Mouse (Mus musculus): ENCODE data around the gene Unc13d. TPM values are rescaled to one million over a fixed set of nuclear protein-coding genes. Genes with fewer than 3 reads are reported as not detected.

Gene Unc13d
- polyA plus RNA-seq, 1 experiment from 2014 or later: 1.0 TPM

DNA sequence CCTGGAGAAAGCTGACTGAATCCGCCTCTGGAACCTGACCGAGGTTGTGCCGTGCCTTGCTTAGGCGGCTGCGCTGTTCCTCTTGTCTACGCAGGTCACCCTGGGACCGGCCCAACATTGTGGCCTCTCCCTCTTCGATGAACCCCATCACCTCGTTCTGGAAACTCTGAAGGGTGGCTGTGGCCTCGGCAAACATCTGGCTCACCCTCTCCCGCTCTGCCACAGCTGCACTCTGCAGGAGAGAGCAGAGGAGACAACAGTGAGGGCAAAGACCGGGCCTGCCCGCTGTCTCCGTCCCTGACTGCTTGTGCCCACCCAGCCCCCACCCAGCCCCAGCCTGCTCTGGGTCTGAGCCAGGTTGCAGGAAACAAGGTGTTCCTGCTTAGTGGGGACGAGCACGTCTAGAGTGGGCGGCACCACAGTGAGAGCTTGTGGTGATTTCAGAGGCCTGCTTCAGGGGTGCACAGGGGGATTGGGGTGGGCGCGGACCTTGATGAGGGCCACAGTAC, 30.1 kb upstream of the Unc13d start:
- WGBS: 14% methylated on average over 19 of the region's 19 CpGs
- ATAC-seq (ENCODE audit: low FRiP score): no peak
- H3K27me3 ChIP-seq (replicated peaks): peaks cover 66% of the 10 kb centered on the region
- H3K9me3 ChIP-seq (replicated peaks): no peaks in the 10 kb centered on the region
- H3K4me2 ChIP-seq: peak overlapping the region; percentile 61
- H3K4me3 ChIP-seq (replicated peaks): peak overlapping the region; percentile 37
- no peaks in the 10 kb centered on the region for H3K36me3 ChIP-seq
- H3K27ac ChIP-seq (replicated peaks): no peak overlapping the region
- peaks cover 53% of the 10 kb centered on the region for H3K4me1 ChIP-seq
- H3K9ac ChIP-seq (replicated peaks): 0 out of 2 replicates have a peak overlapping the region, but pooled peaks have one; percentile 3

DNA sequence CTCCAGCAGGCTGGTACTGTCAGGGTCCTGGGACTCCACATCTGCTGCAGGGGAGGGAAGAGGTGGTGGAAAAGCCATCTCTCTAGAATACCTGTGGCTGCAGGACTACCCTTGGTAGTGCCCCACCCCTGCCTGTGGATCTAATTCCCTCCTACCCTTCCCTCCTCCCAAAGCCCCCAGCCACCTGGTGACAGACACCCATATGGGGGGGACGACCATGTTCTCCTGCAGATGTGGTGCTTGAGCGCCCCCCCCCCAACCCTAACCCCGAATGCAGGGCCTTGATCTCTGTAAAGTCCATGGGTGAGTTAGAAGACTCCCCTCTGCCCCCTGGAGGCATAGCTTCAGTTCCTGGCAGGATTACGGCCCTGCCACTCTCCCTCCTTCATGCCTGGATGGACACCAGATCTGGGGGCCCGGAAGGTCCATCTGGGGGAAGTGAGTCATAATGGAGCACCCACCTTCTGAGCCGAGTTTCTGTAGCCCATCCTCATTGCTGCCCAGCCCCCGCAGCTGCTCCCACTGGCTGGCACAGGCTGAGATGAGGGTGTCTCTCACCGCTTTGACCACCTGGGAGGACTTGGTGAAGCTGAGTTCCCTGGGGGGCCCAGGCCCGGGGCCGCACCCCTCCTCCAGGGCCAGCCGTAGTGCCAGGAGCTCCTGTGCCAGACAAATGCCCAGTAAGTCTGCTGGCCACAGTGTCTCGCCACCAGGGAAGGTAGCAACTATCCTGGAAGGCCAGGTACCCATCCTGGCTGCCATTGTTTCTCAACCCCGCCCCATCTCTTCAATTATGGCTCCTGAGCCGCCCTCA, 29.4 kb upstream of the Unc13d start:
- Histone ChIP-seq H3K4me3 (replicated peaks) (peak overlapping the region; percentile 37), H3K9me3 (replicated peaks) (no peaks in the 10 kb centered on the region), H3K9ac (replicated peaks) (no peak overlapping the region), H3K36me3 (no peaks in the 10 kb centered on the region), H3K27me3 (replicated peaks) (peaks cover 66% of the 10 kb centered on the region), H3K4me2 (peak overlapping the region; percentile 61), H3K27ac (replicated peaks) (no peak overlapping the region), H3K4me1 (peaks cover 56% of the 10 kb centered on the region)
- ATAC-seq (ENCODE audit: low FRiP score): no peak
- WGBS: 22% methylated on average over 14 of the region's 14 CpGs

DNA sequence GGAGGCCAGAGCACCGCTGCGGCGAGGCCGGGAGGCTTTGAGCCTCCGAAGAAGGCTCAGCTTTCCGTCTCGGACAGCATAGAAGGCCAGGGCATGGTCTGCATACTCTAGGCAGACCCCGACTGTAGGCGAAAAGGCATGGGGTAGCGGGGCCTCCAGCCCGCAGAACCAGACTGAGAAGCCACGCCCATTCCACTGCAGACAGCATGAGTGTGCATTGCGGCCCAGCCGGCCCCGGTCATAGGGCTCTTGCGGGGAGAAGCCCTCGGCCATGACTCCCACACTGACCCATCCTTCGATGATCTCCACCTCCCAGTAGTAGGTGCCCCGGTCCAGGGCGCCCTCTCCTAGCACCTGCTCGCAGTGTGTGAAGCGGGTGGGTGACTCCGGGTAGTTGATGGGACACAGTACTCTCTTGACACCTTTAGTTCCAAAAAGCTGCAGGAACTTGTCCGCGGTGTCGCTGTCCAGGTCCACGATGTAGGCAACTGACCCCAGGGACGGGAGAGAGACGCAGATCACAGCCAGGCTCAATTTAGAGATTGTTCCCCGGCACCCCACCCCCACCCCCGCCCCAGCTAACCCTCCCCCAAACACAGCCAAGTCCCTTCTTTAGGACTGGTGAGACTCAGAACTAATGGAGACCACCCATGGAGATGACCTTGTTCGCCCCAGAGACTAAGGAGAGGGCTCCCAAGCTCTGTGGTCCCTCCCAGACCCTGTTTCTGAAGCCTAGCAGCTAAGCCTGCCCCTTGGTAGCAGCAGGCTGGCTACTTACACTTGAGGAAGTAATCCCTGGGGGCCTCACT, 28.6 kb upstream of the Unc13d start:
- WGBS: 30% methylated on average over 32 of the region's 32 CpGs
- peak overlapping the region; percentile 9 for H3K4me2 ChIP-seq
- H3K9ac ChIP-seq (replicated peaks): no peak overlapping the region
- H3K4me1 ChIP-seq: peaks cover 61% of the 10 kb centered on the region
- ATAC-seq (ENCODE audit: low FRiP score): no peak
- no peak overlapping the region for H3K27ac ChIP-seq (replicated peaks)
- no peaks in the 10 kb centered on the region for H3K36me3 ChIP-seq
- peaks cover 60% of the 10 kb centered on the region for H3K27me3 ChIP-seq (replicated peaks)
- no peaks in the 10 kb centered on the region for H3K9me3 ChIP-seq (replicated peaks)
- no peak overlapping the region for H3K4me3 ChIP-seq (replicated peaks)

DNA sequence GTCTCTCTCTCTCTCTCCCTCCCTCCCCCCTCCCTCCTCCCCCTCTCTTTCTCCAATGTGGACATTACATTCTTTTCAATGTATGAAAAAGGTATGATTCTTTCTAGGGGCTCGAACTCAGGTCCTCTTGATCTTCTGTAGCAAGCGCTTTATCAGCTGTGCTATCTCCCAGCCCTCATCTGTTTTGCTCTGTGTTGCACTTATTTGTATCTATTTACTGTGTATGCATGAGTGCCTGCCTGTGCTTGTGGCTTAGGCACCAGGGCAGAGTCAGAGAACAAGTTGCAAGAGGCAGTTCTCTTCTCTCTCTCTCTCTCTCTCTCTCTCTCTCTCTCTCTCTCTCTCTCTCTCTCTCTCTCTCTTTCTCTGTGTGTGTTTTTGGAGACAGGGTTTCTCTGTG, 27.3 kb upstream of the Unc13d start:
- H3K9me3 ChIP-seq (replicated peaks): no peaks in the 10 kb centered on the region
- ATAC-seq (ENCODE audit: low FRiP score): no peak
- peaks cover 61% of the 10 kb centered on the region for H3K4me1 ChIP-seq
- H3K27ac ChIP-seq (replicated peaks): no peak overlapping the region
- H3K4me3 ChIP-seq (replicated peaks): no peak overlapping the region
- no peak overlapping the region for H3K4me2 ChIP-seq
- H3K27me3 ChIP-seq (replicated peaks): peaks cover 47% of the 10 kb centered on the region
- no peaks in the 10 kb centered on the region for H3K36me3 ChIP-seq
- H3K9ac ChIP-seq (replicated peaks): no peak overlapping the region
- WGBS: 95% methylated on average over 2 of the region's 2 CpGs

DNA sequence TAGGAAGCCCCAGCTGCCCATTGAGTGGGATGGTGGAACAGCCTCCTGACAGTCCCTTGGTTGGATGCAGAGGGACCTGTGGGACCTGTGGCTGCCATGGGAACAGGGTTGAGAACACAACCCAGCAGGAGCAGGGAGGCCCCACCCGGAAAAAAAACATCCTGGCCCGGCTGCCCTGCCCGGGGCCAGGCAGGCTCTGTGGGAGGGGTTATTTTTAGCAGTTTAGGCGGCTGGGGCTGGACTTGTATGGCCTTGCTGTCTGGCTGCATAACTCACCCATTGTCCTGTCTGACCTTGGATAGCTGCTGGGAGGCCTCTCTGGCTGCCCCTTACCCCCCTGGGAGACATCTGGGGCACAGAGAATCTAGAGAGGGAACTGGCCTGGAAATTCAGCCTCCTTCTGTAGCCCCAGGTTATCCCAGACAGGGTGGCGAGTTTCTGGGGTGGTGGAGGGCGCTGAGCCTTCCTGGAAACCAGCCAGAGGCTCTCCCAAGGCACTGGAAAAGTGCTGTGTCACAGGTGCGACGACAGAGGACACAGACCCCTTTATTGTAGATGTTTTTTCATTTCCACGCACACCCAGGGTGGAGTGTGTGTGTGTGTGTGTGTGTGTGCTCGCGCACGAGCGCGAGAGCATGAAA, 26.4 kb upstream of the Unc13d start:
- H3K4me1 ChIP-seq: peaks cover 51% of the 10 kb centered on the region
- H3K27ac ChIP-seq (replicated peaks): peak overlapping the region; percentile 56
- no peak overlapping the region for H3K4me2 ChIP-seq
- H3K9me3 ChIP-seq (replicated peaks): no peaks in the 10 kb centered on the region
- 33% methylated on average over 14 of the region's 14 CpGs for WGBS
- H3K27me3 ChIP-seq (replicated peaks): peaks cover 38% of the 10 kb centered on the region
- 0 out of 2 replicates have a peak, but pooled peaks have one; percentile 22 for ATAC-seq (ENCODE audit: low FRiP score)
- no peaks in the 10 kb centered on the region for H3K36me3 ChIP-seq
- H3K4me3 ChIP-seq (replicated peaks): no peak overlapping the region
- H3K9ac ChIP-seq (replicated peaks): no peak overlapping the region

DNA sequence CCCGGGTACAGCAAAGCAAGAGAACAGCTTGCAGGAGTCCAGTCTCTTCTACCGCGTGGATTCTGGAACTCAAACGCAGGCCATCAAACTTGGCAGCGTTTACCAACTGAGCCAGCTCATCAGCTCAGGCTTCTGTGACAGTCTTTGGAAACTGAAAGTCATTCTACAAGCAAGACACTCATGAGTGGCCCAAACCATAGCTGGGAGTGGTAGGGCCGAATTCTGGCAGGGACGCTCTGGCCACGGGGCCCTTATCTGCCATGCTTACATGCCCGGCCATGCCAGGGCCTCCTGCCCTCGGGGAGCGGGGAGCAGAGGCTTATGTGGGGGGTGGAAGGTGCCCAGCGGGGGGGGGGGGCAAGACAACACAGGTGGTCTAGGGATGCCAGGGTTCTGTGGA, 25.8 kb upstream of the Unc13d start:
- H3K9me3 ChIP-seq (replicated peaks): no peaks in the 10 kb centered on the region
- H3K4me3 ChIP-seq (replicated peaks): no peak overlapping the region
- H3K27ac ChIP-seq (replicated peaks): peak overlapping the region; percentile 56; the same call in 1 of the 2 replicates
- peaks cover 32% of the 10 kb centered on the region for H3K27me3 ChIP-seq (replicated peaks)
- no peaks in the 10 kb centered on the region for H3K36me3 ChIP-seq
- WGBS: 68% methylated on average over 12 of the region's 12 CpGs
- ATAC-seq (ENCODE audit: low FRiP score): no peak
- no peak overlapping the region for H3K4me2 ChIP-seq
- peaks cover 46% of the 10 kb centered on the region for H3K4me1 ChIP-seq
- no peak overlapping the region for H3K9ac ChIP-seq (replicated peaks)

DNA sequence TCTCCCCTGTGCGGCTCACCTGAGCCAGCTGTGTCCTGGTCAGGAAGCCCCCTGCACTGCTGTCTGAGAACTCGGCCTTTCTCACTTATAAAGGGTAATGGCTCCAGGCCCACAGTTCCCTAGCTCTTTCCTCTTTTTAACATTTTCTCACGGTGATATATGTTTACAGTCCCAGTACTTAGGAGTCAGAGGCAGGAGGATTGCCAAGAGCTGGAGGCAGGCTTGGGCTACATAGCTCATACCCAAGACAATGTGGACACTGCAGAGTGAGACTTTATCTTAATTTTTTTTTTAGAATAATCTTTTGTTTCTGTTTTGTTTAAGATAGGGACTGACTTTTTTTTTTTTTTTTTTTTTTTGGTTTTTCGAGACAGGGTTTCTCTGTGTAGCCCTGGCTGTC, 24.7 kb upstream of the Unc13d start:
- H3K36me3 ChIP-seq: no peaks in the 10 kb centered on the region
- H3K9me3 ChIP-seq (replicated peaks): no peaks in the 10 kb centered on the region
- no peak; the same call in 1 of the 2 replicates for ATAC-seq (ENCODE audit: low FRiP score)
- H3K4me2 ChIP-seq: no peak overlapping the region
- no peak overlapping the region for H3K4me3 ChIP-seq (replicated peaks)
- peak overlapping the region; percentile 85 for H3K27ac ChIP-seq (replicated peaks)
- H3K27me3 ChIP-seq (replicated peaks): peaks cover 21% of the 10 kb centered on the region
- H3K9ac ChIP-seq (replicated peaks): no peak overlapping the region
- 60% methylated on average over 3 of the region's 4 CpGs for WGBS
- H3K4me1 ChIP-seq: peaks cover 35% of the 10 kb centered on the region

DNA sequence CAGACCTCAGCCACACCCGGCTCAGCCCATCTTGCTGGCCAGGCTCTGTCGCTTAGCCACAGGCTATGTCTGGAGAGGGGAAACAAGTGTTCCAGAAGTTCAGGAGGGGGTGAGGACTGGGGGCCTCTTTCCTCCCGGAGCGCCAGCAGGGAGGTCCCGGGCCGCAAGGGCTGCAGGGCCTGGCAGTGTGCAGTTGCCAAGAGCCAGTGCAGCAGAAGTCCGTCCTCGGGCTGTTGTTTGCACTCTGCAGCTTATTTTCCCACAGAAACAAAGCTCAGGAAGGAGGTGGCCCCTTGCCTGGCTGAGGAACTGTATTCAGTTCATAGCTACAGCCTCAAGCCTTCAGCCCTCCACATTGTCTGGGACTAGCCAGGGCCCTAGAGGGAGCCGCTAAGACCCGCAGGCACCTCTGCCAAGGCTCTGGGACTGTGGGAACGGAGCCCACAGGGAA, 24.2 kb upstream of the Unc13d start:
- 29% methylated on average over 11 of the region's 11 CpGs for WGBS
- H3K9me3 ChIP-seq (replicated peaks): no peaks in the 10 kb centered on the region
- ATAC-seq (ENCODE audit: low FRiP score): peak; percentile 77; the same call in 1 of the 2 replicates
- H3K4me2 ChIP-seq: 0 out of 2 replicates have a peak overlapping the region, but pooled peaks have one; percentile 5
- peaks cover 31% of the 10 kb centered on the region for H3K4me1 ChIP-seq
- H3K4me3 ChIP-seq (replicated peaks): no peak overlapping the region
- no peak overlapping the region for H3K9ac ChIP-seq (replicated peaks)
- no peaks in the 10 kb centered on the region for H3K36me3 ChIP-seq
- peaks cover 16% of the 10 kb centered on the region for H3K27me3 ChIP-seq (replicated peaks)
- H3K27ac ChIP-seq (replicated peaks): peak overlapping the region; percentile 85

DNA sequence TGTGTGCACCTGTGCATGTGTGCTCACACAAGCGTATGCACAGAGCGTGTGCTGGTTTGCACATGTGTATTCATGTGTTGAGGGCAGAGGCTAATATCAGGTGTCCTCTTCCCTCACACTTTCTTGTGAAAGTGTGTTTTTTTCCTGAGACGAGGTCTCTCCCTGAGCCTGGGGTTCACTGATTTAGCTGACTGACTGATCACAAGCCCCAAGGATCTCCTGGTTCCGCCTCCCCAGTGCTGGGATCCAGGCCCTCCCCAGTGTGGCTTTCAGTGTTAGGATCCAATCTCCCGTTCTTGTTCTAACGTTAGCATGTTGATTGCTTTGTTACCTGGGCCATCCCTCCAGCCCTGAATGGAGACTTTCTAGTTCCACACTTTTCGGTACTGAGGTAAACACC, 23.1 kb upstream of the Unc13d start:
- no peak for ATAC-seq (ENCODE audit: low FRiP score)
- Histone ChIP-seq H3K4me3 (replicated peaks) (no peak overlapping the region), H3K27ac (replicated peaks) (peak overlapping the region; percentile 85), H3K36me3 (no peaks in the 10 kb centered on the region), H3K9ac (replicated peaks) (no peak overlapping the region), H3K4me2 (no peak overlapping the region), H3K9me3 (replicated peaks) (no peaks in the 10 kb centered on the region), H3K4me1 (peaks cover 27% of the 10 kb centered on the region), H3K27me3 (replicated peaks) (peaks cover 5% of the 10 kb centered on the region; the same call in 1 of the 2 replicates)
- WGBS: 82% methylated on average over 7 of the region's 7 CpGs

DNA sequence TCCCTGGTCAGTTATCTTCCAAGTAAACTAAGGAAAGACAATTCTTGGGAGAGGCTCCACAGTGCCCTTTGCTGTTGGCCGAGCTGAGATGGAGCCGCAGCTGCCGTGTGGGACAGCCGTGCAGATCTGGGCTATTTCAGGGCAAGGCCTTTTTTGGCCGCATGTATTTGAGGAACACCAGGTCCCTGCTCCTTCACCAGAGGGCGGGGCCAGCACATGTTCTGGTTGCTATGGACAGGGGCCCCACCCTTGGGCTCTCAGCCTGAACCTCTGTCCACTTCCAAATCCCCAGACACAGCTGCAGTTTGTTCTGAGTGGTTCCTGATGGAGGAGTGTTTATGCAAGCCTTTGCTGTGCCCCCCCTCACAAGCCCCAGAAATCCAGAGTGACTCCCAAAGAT, 22.6 kb upstream of the Unc13d start:
- no peaks in the 10 kb centered on the region for H3K36me3 ChIP-seq
- H3K4me1 ChIP-seq: peaks cover 27% of the 10 kb centered on the region
- H3K9me3 ChIP-seq (replicated peaks): no peaks in the 10 kb centered on the region
- no peak overlapping the region for H3K9ac ChIP-seq (replicated peaks)
- WGBS: 85% methylated on average over 6 of the region's 6 CpGs
- peaks cover under 1% of the 10 kb centered on the region; the same call in 1 of the 2 replicates for H3K27me3 ChIP-seq (replicated peaks)
- H3K27ac ChIP-seq (replicated peaks): no peak overlapping the region
- ATAC-seq (ENCODE audit: low FRiP score): no peak
- H3K4me3 ChIP-seq (replicated peaks): no peak overlapping the region
- no peak overlapping the region for H3K4me2 ChIP-seq

DNA sequence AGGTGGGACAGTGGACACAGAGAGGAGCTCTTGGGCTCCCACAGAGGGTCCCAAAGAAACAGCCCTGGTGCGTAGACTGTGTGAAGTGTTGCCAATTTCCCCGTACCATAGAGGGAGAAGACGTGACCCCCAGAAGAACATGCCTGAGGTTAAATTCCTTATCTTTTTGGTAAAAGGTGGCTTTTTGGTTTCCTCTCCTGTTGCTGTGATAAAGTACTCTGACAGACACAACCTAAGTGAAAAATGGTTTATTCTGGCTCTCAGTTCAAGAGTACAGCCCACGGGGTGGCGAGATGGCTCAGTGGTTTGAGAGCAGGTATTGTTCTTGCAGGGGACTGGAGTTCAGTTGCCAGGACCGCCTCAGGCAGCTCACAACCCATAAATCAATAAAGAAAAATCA, 21.7 kb upstream of the Unc13d start:
- no peak overlapping the region for H3K4me2 ChIP-seq
- H3K4me1 ChIP-seq: peaks cover 25% of the 10 kb centered on the region
- no peak for ATAC-seq (ENCODE audit: low FRiP score)
- no peaks in the 10 kb centered on the region for H3K36me3 ChIP-seq
- WGBS: 89% methylated on average over 6 of the region's 6 CpGs
- H3K9me3 ChIP-seq (replicated peaks): no peaks in the 10 kb centered on the region
- H3K27ac ChIP-seq (replicated peaks): no peak overlapping the region
- no peak overlapping the region for H3K4me3 ChIP-seq (replicated peaks)
- H3K9ac ChIP-seq (replicated peaks): no peak overlapping the region
- no peaks in the 10 kb centered on the region for H3K27me3 ChIP-seq (replicated peaks)
